Comparison of ENCODE assay signal across 8 mouse cellular contexts in genomic region chr16:38858120-38858749, GRCm38 (mm10). TPM values are rescaled to one million over a fixed set of nuclear protein-coding genes. Genes with fewer than 3 reads are reported as not detected.
DNase-seq lines count a peak whose midpoint lies in the region; ATAC-seq lines count a peak whose summit lies in the region.

No protein-coding gene starts in this region.

- DNase-seq in cerebellum, postnatal 4 days (ENCODE audit: low spot score in 2 of 2), result no peak
- peak; percentile 51 for DNase-seq in layer of hippocampus, adult 9-10 months (ENCODE audit: low spot score)
- DNase-seq in layer of hippocampus, adult 8-10 months (ENCODE audit: low spot score in 2 of 2), result no peak
- peak; percentile 3 for DNase-seq in c-Kit-negative CD71-positive TER-119-positive erythroid progenitor cells, embryonic 14.5 days (ENCODE audit: low read depth, low spot score)
- peak; percentile 11 to 13 for DNase-seq in kidney, postnatal 4 days
- no peak for DNase-seq in right cerebral cortex, postnatal 14 days
- DNase-seq in right cerebral cortex, postnatal 25 days, result no peak

- ATAC-seq in cerebellum, adult (ENCODE audit: insufficient number of reproducible peaks, low FRiP score, low TSS enrichment), result 0 out of 2 replicates have a peak, but pooled peaks have one; percentile 20

RNA-seq across cellular contexts. Expression of gene 4930435E12Rik, which starts 29.7 kb away (rescaled TPM):
- total RNA-seq in layer of hippocampus, adult 8-10 months (2022), result not detected

RNA-seq across cellular contexts. Expression of gene Igsf11, which starts 34.2 kb away (rescaled TPM):
- total RNA-seq in layer of hippocampus, adult 8-10 months (2022), result 10 to 100 TPM; 48.1 to 53.6 (median 50.7) TPM

RNA-seq across cellular contexts. Expression of gene Upk1b, which starts 58.1 kb away (rescaled TPM):
- 1 to 10 TPM; 3.1 to 5.1 (median 3.7) TPM for total RNA-seq in layer of hippocampus, adult 8-10 months (2022)

Comparison
In these comparisons a context has a peak if more than half of its experiments do, and no peak if none do; other contexts are left out.
1. DNase-seq: peak in layer of hippocampus, adult 9-10 months (single experiment), c-Kit-negative CD71-positive TER-119-positive erythroid progenitor cells, embryonic 14.5 days (single experiment) and kidney, postnatal 4 days (2 of 2); none in cerebellum, postnatal 4 days (0 of 2), layer of hippocampus, adult 8-10 months (0 of 2), right cerebral cortex, postnatal 14 days (single experiment) and right cerebral cortex, postnatal 25 days (single experiment).